Mouse (Mus musculus) midbrain, embryonic 11.5 days (tissue): ENCODE data around the gene Tmbim7. TPM values are rescaled to one million over a fixed set of nuclear protein-coding genes. Genes with fewer than 3 reads are reported as not detected.

ENCODE experiments used
- ATAC-seq: fragments of 200-750 bp; cut with Nextera tagmentation; 2 replicates; pipeline ENCODE4 v1.8.0; 2017; ENCODE audit warnings: moderate TSS enrichment, moderate library complexity; ENCODE audit not compliant: low FRiP score
- DNase-seq: peaks from one replicate; pipeline ENCODE4 v3.0.0; 2015; ENCODE audit warnings: low spot score; ENCODE audit errors: missing footprints
- H3K27ac ChIP-seq: fragments of 300-500 bp; sonication (generic); 2 replicates; pipeline ENCODE4 v1.5.1; 2014; ENCODE audit warnings: low read depth, low read length
- H3K27me3 ChIP-seq: fragments of 300-500 bp; sonication (generic); 2 replicates; pipeline ENCODE4 v1.6.1; 2014; ENCODE audit warnings: mild to moderate bottlenecking, low read length, moderate library complexity, mixed read lengths; ENCODE audit not compliant: control insufficient read depth, insufficient read depth
- H3K36me3 ChIP-seq: fragments of 300-500 bp; sonication (generic); 2 replicates; pipeline ENCODE4 v1.6.1; 2014; ENCODE audit warnings: mild to moderate bottlenecking, low read length, moderate library complexity, mixed read lengths; ENCODE audit not compliant: control insufficient read depth, insufficient read depth
- H3K4me1 ChIP-seq: fragments of 300-500 bp; sonication (generic); 2 replicates; pipeline ENCODE4 v1.6.1; 2014; ENCODE audit warnings: low read length; ENCODE audit not compliant: control insufficient read depth, insufficient read depth
- H3K4me2 ChIP-seq: fragments of 300-500 bp; sonication (generic); 2 replicates; pipeline ENCODE4 v1.6.1; 2014; ENCODE audit warnings: mild to moderate bottlenecking, moderate library complexity
- H3K4me3 ChIP-seq: fragments of 300-500 bp; sonication (generic); 2 replicates; pipeline ENCODE4 v1.5.1; 2014; ENCODE audit warnings: low read depth, low read length
- H3K9ac ChIP-seq: fragments of 300-500 bp; sonication (generic); 2 replicates; pipeline ENCODE4 v1.6.1; 2014; ENCODE audit warnings: low read length
- H3K9me3 ChIP-seq: fragments of 300-500 bp; sonication (generic); 2 replicates; pipeline ENCODE4 v1.6.1; 2016; ENCODE audit warnings: low read length; ENCODE audit not compliant: control insufficient read depth
- WGBS: fragments of 180-500 bp; shearing (Covaris S2); extraction: QIAGEN DNeasy Blood & Tissue Kit; methylation state at CpG from one replicate; pipeline ENCODE4 v1.1.7; 2014; 5-methylcytosine and 5-hydroxymethylcytosine counted together
- microRNA-seq: library from miRNA; unstranded; fragments of <30 nt; microRNA quantifications from one replicate; pipeline ENCODE4, GENCODE M21; 2017
- polyA plus RNA-seq: library from polyadenylated mRNA; unstranded; fragments of >200 nt; fragmentation: Nextera tagmentation; extraction: Ambion mirVana; gene quantifications from 2 replicates; pipeline ENCODE4 v1.2.1, GENCODE M21; 2014

The Tmbim7 gene
- polyA plus RNA-seq, 1 experiment from 2014 or later: not detected

DNA sequence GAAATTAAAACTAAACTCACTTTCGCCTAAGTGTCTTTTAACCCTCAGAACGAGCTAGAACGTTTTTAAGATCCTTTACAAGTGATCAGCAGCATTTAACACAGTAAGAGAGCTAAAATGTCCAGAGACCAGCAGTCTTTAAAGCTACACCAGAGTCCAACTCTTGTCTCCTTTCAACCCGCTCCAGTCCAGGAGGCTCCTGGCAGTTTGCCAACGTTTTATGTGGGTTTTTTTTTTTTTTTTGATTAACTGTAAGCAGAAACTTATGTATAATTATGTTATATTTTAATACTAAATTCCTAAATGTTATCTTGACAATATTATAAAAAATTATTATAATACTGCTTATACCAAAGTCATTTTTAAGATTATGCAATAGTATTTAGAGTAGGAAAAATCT lies 77.8 kb downstream of the Tmbim7 start:
- Histone ChIP-seq H3K4me3 (no peak overlapping the region), H3K27ac (no peak overlapping the region), H3K4me1 (no peaks in the 10 kb centered on the region), H3K36me3 (no peaks in the 10 kb centered on the region), H3K4me2 (no peak overlapping the region), H3K9ac (no peak overlapping the region), H3K27me3 (no peaks in the 10 kb centered on the region), H3K9me3 (no peaks in the 10 kb centered on the region)
- no peak for DNase-seq
- 85% methylated on average over 5 of the region's 5 CpGs for WGBS
- no peak for ATAC-seq

Small RNAs within 50 kb of the gene (microRNA-seq; reads per million reads assigned to microRNA genes)
- gene Gm22926 (not detected), gene Gm26238 (not detected)

Other genes starting within 250 kb of the Tmbim7 start
- 43.0 and 47.3 TPM in 2 replicates for gene Fam133b, start 107.3 kb upstream of the Tmbim7 start, polyA plus RNA-seq
- 2.0 and 3.4 TPM in 2 replicates for gene 1700109H08Rik, start 79.6 kb upstream of the Tmbim7 start, polyA plus RNA-seq
- 13.3 and 13.6 TPM in 2 replicates for gene Pex1, start 55.1 kb upstream of the Tmbim7 start, polyA plus RNA-seq
- gene Rbm48, start 54.6 kb upstream of the Tmbim7 start, polyA plus RNA-seq: 13.8 and 15.9 TPM in 2 replicates
- 86.4 and 88.8 TPM in 2 replicates for gene Gatad1, start 6.0 kb downstream of the Tmbim7 start, polyA plus RNA-seq
- 15.0 and 15.9 TPM in 2 replicates for gene Ankib1, start 151.7 kb downstream of the Tmbim7 start, polyA plus RNA-seq
- 68.0 and 77.8 TPM in 2 replicates for gene Krit1, start 152.0 kb downstream of the Tmbim7 start, polyA plus RNA-seq
- gene Lrrd1, start 194.0 kb downstream of the Tmbim7 start, polyA plus RNA-seq: 0.10 TPM in 1 of 2 replicates, not detected in the other
- 10.4 and 12.2 TPM in 2 replicates for gene Mterf1a, start 242.8 kb downstream of the Tmbim7 start, polyA plus RNA-seq